Mouse (Mus musculus) urinary bladder, postnatal 14 days (tissue): ENCODE measurements around the gene Tm4sf4.

Source experiments
- DNase-seq: peaks from one replicate; pipeline ENCODE4 v3.0.0; 2021; ENCODE audit warnings: low spot score

Gene Tm4sf4

GRCm38 (mm10) chr3:57474421-57474820, 49.3 kb downstream of the Tm4sf4 start:
- no peak for DNase-seq

- no peak for DNase-seq
These were observed 55.5 kb downstream of the Tm4sf4 start for GRCm38 (mm10) chr3:57480640-57481039.

- no peak for DNase-seq
These were observed 56.9 kb downstream of the Tm4sf4 start for GRCm38 (mm10) chr3:57481981-57482380.

GRCm38 (mm10) chr3:57486068-57486467, 61.0 kb downstream of the Tm4sf4 start:
- no peak for DNase-seq

GRCm38 (mm10) chr3:57487455-57488153, 62.5 kb downstream of the Tm4sf4 start:
- DNase-seq, result peak; percentile 31
